Mouse (Mus musculus) hindbrain, postnatal 0 days (tissue): ENCODE measurements at regions not wholly inside any gene's neighbourhood (a gene's known extent, or its start where the extent isn't known, plus 50 kb on each side); places are given as distances from the start of the nearest gene placed in this dataset.
A peak's percentile ranks its signal among the peaks of the same experiment; 100 is the strongest.

Source experiments
- ATAC-seq: fragments of 200-750 bp; cut with Nextera tagmentation; 2 replicates; pipeline ENCODE4 v1.8.0; 2017; ENCODE audit warnings: mild to moderate bottlenecking, moderate TSS enrichment, moderate library complexity
- DNase-seq: peaks from one replicate; pipeline ENCODE4 v3.0.0-alpha.2; 2015; ENCODE audit warnings: low spot score
- H3K27ac ChIP-seq: fragments of 300-500 bp; sonication (generic); 2 replicates; pipeline ENCODE4 v1.5.1; 2014; ENCODE audit warnings: mild to moderate bottlenecking
- H3K27me3 ChIP-seq: fragments of 300-500 bp; sonication (generic); 2 replicates; pipeline ENCODE4 v1.6.1; 2014; ENCODE audit warnings: low read length, mixed read lengths; ENCODE audit not compliant: insufficient read depth
- H3K36me3 ChIP-seq: fragments of 300-500 bp; sonication (generic); 2 replicates; pipeline ENCODE4 v1.6.1; 2014; ENCODE audit warnings: low read length, mixed read lengths; ENCODE audit not compliant: insufficient read depth
- H3K4me1 ChIP-seq: fragments of 300-500 bp; sonication (generic); 2 replicates; pipeline ENCODE4 v1.6.1; 2014; ENCODE audit warnings: antibody characterized with exemption, low read length, mixed read lengths; ENCODE audit not compliant: insufficient read depth
- H3K4me2 ChIP-seq: fragments of 300-500 bp; sonication (generic); 2 replicates; pipeline ENCODE4 v1.6.1; 2014; ENCODE audit warnings: low read depth, mild to moderate bottlenecking, low read length, moderate library complexity, mixed read lengths
- H3K4me3 ChIP-seq: fragments of 300-500 bp; sonication (generic); 2 replicates; pipeline ENCODE4 v1.5.1; 2014; ENCODE audit warnings: low read length
- H3K9ac ChIP-seq: fragments of 300-500 bp; sonication (generic); replicated peaks from 2 replicates; pipeline ENCODE4 v1.6.1; 2014; ENCODE audit warnings: mild to moderate bottlenecking, low read length, moderate library complexity, mixed read lengths
- H3K9me3 ChIP-seq: fragments of 300-500 bp; sonication (generic); 2 replicates; pipeline ENCODE4 v1.6.1; 2016; ENCODE audit warnings: low read length, mixed read lengths
- CTCF ChIP-seq: IDR thresholded peaks from 2 replicates; pipeline ENCODE4 v1.5.1; 2016; ENCODE audit warnings: antibody characterized with exemption, control low read depth, low read depth
- WGBS: fragments of 180-500 bp; shearing (Covaris S2); extraction: QIAGEN DNeasy Blood & Tissue Kit; methylation state at CpG from one replicate; pipeline ENCODE4 v1.1.7; 2014; 5-methylcytosine and 5-hydroxymethylcytosine counted together

DNA sequence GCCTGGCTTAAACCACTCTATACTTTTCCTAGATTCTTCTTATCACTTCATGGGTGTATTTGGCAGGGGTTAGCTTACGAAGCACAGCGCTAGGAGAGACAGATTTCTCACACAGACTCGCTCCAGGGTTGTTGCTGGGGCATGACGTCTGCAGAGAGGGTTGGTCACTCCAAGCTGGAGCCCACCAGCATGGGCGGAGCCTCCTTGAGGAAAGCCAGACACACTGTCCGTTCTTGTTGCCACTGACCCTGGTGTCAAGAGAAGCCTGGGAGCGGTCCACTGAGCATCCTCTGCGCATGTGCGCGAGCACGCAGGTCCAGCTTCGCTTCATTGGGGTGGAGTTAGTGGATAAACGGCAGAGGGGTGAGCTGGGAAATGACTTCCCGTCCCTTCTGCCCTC is 159.8 kb downstream of the Kit start:
- Histone ChIP-seq H3K9ac (no peak overlapping the region), H3K4me1 (no peaks in the 10 kb centered on the region), H3K27ac (no peak overlapping the region), H3K36me3 (no peaks in the 10 kb centered on the region), H3K4me2 (no peak overlapping the region), H3K27me3 (no peaks in the 10 kb centered on the region), H3K9me3 (no peaks in the 10 kb centered on the region), H3K4me3 (no peak overlapping the region)
- no peak for TF ChIP-seq CTCF
- no peak for DNase-seq
- 93% methylated on average over 14 of the region's 14 CpGs for WGBS
- no peak for ATAC-seq

GRCm38 (mm10) chr5:75734043-75734442 is 159.3 kb downstream of the Kit start:
- Histone ChIP-seq H3K27me3 (no peaks in the 10 kb centered on the region), H3K4me2 (no peak overlapping the region), H3K9me3 (no peaks in the 10 kb centered on the region), H3K9ac (no peak overlapping the region), H3K4me1 (no peaks in the 10 kb centered on the region), H3K27ac (no peak overlapping the region), H3K36me3 (no peaks in the 10 kb centered on the region), H3K4me3 (no peak overlapping the region)
- ATAC-seq (no peak), DNase-seq (no peak)
- 96% methylated on average over 6 of the region's 6 CpGs for WGBS
- no peak for TF ChIP-seq CTCF

- no peaks in the 10 kb centered on the region for H3K36me3 ChIP-seq
- H3K9me3 ChIP-seq, result no peaks in the 10 kb centered on the region
- DNase-seq (no peak), ATAC-seq (no peak)
- 81% methylated on average over 4 of the region's 4 CpGs for WGBS
- no peak overlapping the region for H3K4me3 ChIP-seq
- no peaks in the 10 kb centered on the region for H3K27me3 ChIP-seq
- TF ChIP-seq CTCF, result no peak
- H3K4me2 ChIP-seq, result no peak overlapping the region
- no peak overlapping the region for H3K9ac ChIP-seq
- H3K4me1 ChIP-seq, result no peaks in the 10 kb centered on the region
- H3K27ac ChIP-seq, result no peak overlapping the region
Observed at GRCm38 (mm10) chr5:75731236-75731635, 156.5 kb downstream of the Kit start.

DNA sequence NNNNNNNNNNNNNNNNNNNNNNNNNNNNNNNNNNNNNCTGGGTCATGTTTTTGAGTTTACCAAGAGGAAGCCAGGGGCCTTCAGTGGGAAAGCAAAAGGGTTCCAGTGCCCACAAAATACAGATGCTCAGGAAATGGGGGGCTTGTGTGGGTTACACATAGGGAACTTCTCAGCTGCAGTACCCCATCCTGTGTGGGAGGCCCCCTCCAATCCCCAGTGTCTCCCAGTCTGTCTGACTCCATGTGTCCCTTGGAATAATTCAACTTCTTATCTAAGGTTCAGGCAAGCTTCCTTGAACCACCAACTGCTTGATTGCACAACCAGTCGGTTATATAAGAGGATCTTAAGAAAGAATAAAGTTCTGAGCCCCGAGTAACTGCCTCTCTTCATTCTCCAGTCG is 156.0 kb downstream of the Kit start:
- no peak overlapping the region for H3K9ac ChIP-seq
- H3K36me3 ChIP-seq, result no peaks in the 10 kb centered on the region
- H3K27me3 ChIP-seq, result no peaks in the 10 kb centered on the region
- WGBS, result 81% methylated on average over 3 of the region's 3 CpGs
- no peak overlapping the region for H3K27ac ChIP-seq
- H3K4me1 ChIP-seq, result no peaks in the 10 kb centered on the region
- ATAC-seq (no peak), DNase-seq (no peak)
- no peak overlapping the region for H3K4me2 ChIP-seq
- no peak for TF ChIP-seq CTCF
- no peak overlapping the region for H3K4me3 ChIP-seq
- H3K9me3 ChIP-seq, result no peaks in the 10 kb centered on the region

- ATAC-seq (no peak), DNase-seq (no peak)
- H3K27ac ChIP-seq, result no peak overlapping the region
- no peaks in the 10 kb centered on the region for H3K36me3 ChIP-seq
- 77% methylated on average over 2 of the region's 2 CpGs for WGBS
- H3K9ac ChIP-seq, result no peak overlapping the region
- H3K4me1 ChIP-seq, result no peaks in the 10 kb centered on the region
- no peak overlapping the region for H3K4me2 ChIP-seq
- H3K4me3 ChIP-seq, result no peak overlapping the region
- TF ChIP-seq CTCF, result no peak
- H3K9me3 ChIP-seq, result no peaks in the 10 kb centered on the region
- no peaks in the 10 kb centered on the region for H3K27me3 ChIP-seq
Observed at GRCm38 (mm10) chr5:75721291-75721690, 146.6 kb downstream of the Kit start.

DNA sequence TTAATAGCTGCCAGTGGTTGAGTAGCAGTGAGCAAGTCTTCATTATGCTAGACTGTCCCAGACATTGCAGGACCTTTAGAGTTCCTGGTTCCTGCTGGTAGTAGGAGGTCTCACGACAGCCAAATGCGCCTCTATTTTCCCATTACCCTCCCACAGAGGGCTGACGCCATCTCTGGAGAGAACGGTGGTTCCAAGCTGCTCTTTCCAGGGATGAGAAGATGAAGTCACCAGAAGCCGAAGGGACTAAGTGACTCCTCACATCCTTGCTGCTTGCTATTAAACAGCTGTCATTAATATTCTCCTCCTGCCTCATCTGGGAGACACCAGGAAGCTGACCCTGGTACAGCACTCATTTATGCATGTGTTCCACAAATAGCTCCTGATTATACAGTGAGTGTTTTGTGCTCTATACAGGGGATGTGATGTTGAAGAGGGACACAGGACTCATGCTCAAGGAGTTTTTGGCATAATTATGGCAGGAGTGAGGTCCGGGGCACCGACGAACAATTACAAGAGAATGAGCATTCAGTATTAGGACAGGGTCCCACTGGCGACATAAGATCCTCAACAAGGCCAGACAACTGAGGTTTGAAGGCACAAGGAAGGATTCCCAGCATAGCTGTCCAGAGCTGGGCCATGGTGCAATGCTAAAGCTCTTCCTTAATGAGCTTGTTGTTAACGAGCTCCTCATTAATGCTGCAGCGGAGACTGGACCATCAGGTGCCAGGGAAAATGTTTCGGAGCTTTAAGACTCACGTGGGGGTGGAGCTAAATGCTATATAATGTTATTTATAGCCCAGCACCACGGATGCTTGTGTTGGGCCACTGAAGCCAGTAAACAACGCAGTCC is 145.6 kb downstream of the Kit start:
- WGBS, result 56% methylated on average over 15 of the region's 15 CpGs
- H3K4me1 ChIP-seq, result no peaks in the 10 kb centered on the region
- no peak overlapping the region for H3K4me2 ChIP-seq
- ATAC-seq (peak; percentile 74), DNase-seq (peak; percentile 21)
- H3K27me3 ChIP-seq, result no peaks in the 10 kb centered on the region
- no peaks in the 10 kb centered on the region for H3K9me3 ChIP-seq
- no peak overlapping the region for H3K9ac ChIP-seq
- no peak for TF ChIP-seq CTCF
- H3K27ac ChIP-seq, result no peak overlapping the region
- no peaks in the 10 kb centered on the region for H3K36me3 ChIP-seq
- H3K4me3 ChIP-seq, result no peak overlapping the region

- no peaks in the 10 kb centered on the region for H3K4me1 ChIP-seq
- WGBS, result 47% methylated on average over 12 of the region's 12 CpGs
- ATAC-seq (peak; percentile 56; the same call in 1 of the 2 replicates), DNase-seq (peak; percentile 61)
- H3K27ac ChIP-seq, result peak overlapping the region; percentile 32; the same call in 1 of the 2 replicates
- H3K9me3 ChIP-seq, result no peaks in the 10 kb centered on the region
- H3K36me3 ChIP-seq, result no peaks in the 10 kb centered on the region
- no peak overlapping the region for H3K4me3 ChIP-seq
- H3K4me2 ChIP-seq, result no peak overlapping the region
- H3K27me3 ChIP-seq, result no peaks in the 10 kb centered on the region
- no peak overlapping the region for H3K9ac ChIP-seq
- TF ChIP-seq CTCF, result no peak
Observed at GRCm38 (mm10) chr5:75718511-75719225, 144.0 kb downstream of the Kit start.
